Mouse (Mus musculus) testis, adult 2 months (tissue): ENCODE measurements around the gene Lrrc32. TPM values are rescaled to one million over a fixed set of nuclear protein-coding genes. Genes with fewer than 3 reads are reported as not detected.

Experiments used
- H3K27ac ChIP-seq: fragments of 200-500 bp; 2 replicates; pipeline ENCODE4 v1.5.1; 2012; ENCODE audit warnings: low read depth, low read length; ENCODE audit not compliant: control insufficient read depth, insufficient read depth
- H3K27me3 ChIP-seq: fragments of 200-500 bp; 2 replicates; pipeline ENCODE4 v1.6.1; 2012; ENCODE audit warnings: mild to moderate bottlenecking, low read length, moderate library complexity; ENCODE audit not compliant: control insufficient read depth, insufficient read depth
- H3K36me3 ChIP-seq: fragments of 200-500 bp; 2 replicates; pipeline ENCODE4 v1.6.1; 2012; ENCODE audit warnings: mild to moderate bottlenecking, low read length; ENCODE audit not compliant: control insufficient read depth, insufficient read depth
- H3K4me1 ChIP-seq: fragments of 200-500 bp; 2 replicates; pipeline ENCODE4 v1.6.1; 2012; ENCODE audit warnings: low read length; ENCODE audit not compliant: control insufficient read depth, insufficient read depth
- H3K4me3 ChIP-seq: fragments of 200-500 bp; 2 replicates; pipeline ENCODE4 v1.5.1; 2012; ENCODE audit warnings: low read depth, mild to moderate bottlenecking, low read length, moderate library complexity, mixed read lengths; ENCODE audit not compliant: control insufficient read depth
- CTCF ChIP-seq: fragments of 200-500 bp; IDR thresholded peaks from 2 replicates; pipeline ENCODE4 v1.5.1; 2012; ENCODE audit warnings: low read depth, mild to moderate bottlenecking, inconsistent platforms, low read length, moderate library complexity; ENCODE audit not compliant: control insufficient read depth, insufficient read depth, insufficient replicate concordance
- POLR2A ChIP-seq: fragments of 200-500 bp; IDR thresholded peaks from 2 replicates; pipeline ENCODE4 v1.6.1; 2012; ENCODE audit warnings: low read depth, mild to moderate bottlenecking, inconsistent platforms, low read length, moderate library complexity; ENCODE audit not compliant: control insufficient read depth
- polyA plus RNA-seq: library from polyadenylated mRNA; depleted of rRNA; stranded (reverse); fragments of >200 nt; gene quantifications from 2 replicates; pipeline ENCODE4 v1.2.3, GENCODE M21; 2012

Gene Lrrc32
- polyA plus RNA-seq, 1 experiment: 0.48 TPM

GRCm38 (mm10) chr7:98541564-98541963 is 52.5 kb downstream of the Lrrc32 start:
- Histone ChIP-seq H3K4me3 (no peak overlapping the region), H3K36me3 (no peaks in the 10 kb centered on the region), H3K4me1 (no peaks in the 10 kb centered on the region), H3K27me3 (no peaks in the 10 kb centered on the region), H3K27ac (no peak overlapping the region)
- no peak for TF ChIP-seq CTCF
- TF ChIP-seq POLR2A: no peak

GRCm38 (mm10) chr7:98542267-98542666 is 53.2 kb downstream of the Lrrc32 start:
- TF ChIP-seq CTCF (no peak), POLR2A (no peak)
- no peak overlapping the region for H3K27ac ChIP-seq
- H3K36me3 ChIP-seq: no peaks in the 10 kb centered on the region
- H3K4me1 ChIP-seq: no peaks in the 10 kb centered on the region
- H3K27me3 ChIP-seq: no peaks in the 10 kb centered on the region
- no peak overlapping the region for H3K4me3 ChIP-seq

GRCm38 (mm10) chr7:98542731-98543142 is 53.7 kb downstream of the Lrrc32 start:
- H3K4me1 ChIP-seq: no peaks in the 10 kb centered on the region
- H3K36me3 ChIP-seq: no peaks in the 10 kb centered on the region
- H3K27ac ChIP-seq: no peak overlapping the region
- no peak overlapping the region for H3K4me3 ChIP-seq
- no peaks in the 10 kb centered on the region for H3K27me3 ChIP-seq
- TF ChIP-seq POLR2A: no peak
- TF ChIP-seq CTCF: no peak

- Histone ChIP-seq H3K27ac (no peak overlapping the region), H3K36me3 (no peaks in the 10 kb centered on the region), H3K27me3 (no peaks in the 10 kb centered on the region), H3K4me3 (peak overlapping the region; percentile 56), H3K4me1 (no peaks in the 10 kb centered on the region)
- TF ChIP-seq POLR2A (no peak), CTCF (no peak)
Measured at GRCm38 (mm10) chr7:98543853-98544370, 54.8 kb downstream of the Lrrc32 start.

- H3K4me1 ChIP-seq: no peaks in the 10 kb centered on the region
- H3K4me3 ChIP-seq: no peak overlapping the region
Measured at GRCm38 (mm10) chr7:98544556-98544955, 55.5 kb downstream of the Lrrc32 start.

GRCm38 (mm10) chr7:98548839-98549238 is 59.8 kb downstream of the Lrrc32 start:
- H3K27ac ChIP-seq: no peak overlapping the region
- H3K4me3 ChIP-seq: no peak overlapping the region
- no peaks in the 10 kb centered on the region; the same call in 1 of the 2 replicates for H3K4me1 ChIP-seq
- H3K36me3 ChIP-seq: no peaks in the 10 kb centered on the region
- TF ChIP-seq POLR2A (no peak), CTCF (no peak)
- H3K27me3 ChIP-seq: no peaks in the 10 kb centered on the region

More at GRCm38 (mm10) chr7:98544556-98544955, 55.5 kb downstream of the Lrrc32 start:
- no peak for TF ChIP-seq POLR2A
- TF ChIP-seq CTCF: no peak
- H3K27ac ChIP-seq: no peak overlapping the region
- no peaks in the 10 kb centered on the region for H3K27me3 ChIP-seq
- H3K36me3 ChIP-seq: no peaks in the 10 kb centered on the region

- TF ChIP-seq CTCF: no peak
- no peak for TF ChIP-seq POLR2A
Measured at GRCm38 (mm10) chr7:98550596-98550995, 61.5 kb downstream of the Lrrc32 start.

More at GRCm38 (mm10) chr7:98550596-98550995, 61.5 kb downstream of the Lrrc32 start:
- Histone ChIP-seq H3K27me3 (no peaks in the 10 kb centered on the region), H3K4me1 (no peaks in the 10 kb centered on the region; the same call in 1 of the 2 replicates), H3K27ac (no peak overlapping the region), H3K36me3 (no peaks in the 10 kb centered on the region), H3K4me3 (no peak overlapping the region)
